Comparison of ENCODE assay signal across 1 mouse cellular context in genomic region chr15:81927741-81928140, GRCm38 (mm10).
A peak's percentile ranks its signal among the peaks of the same experiment; 100 is the strongest.
TF ChIP-seq lines count a peak whose summit lies in the region.

No protein-coding gene starts in this region.

TF ChIP-seq in CH12.LX, 34 proteins besides CTCF, POLR2A, EP300 and RAD21:
- TF ChIP-seq E2F4 (IDR thresholded peaks at IDR 0.05; ENCODE audit: insufficient replicate concordance, low read depth, low read length), result no peak
- 0 out of 2 replicates have a peak, but pooled peaks have one; percentile 38 for TF ChIP-seq SIN3A (IDR thresholded peaks at IDR 0.05; ENCODE audit: low read length)
